Comparison of ENCODE assay signal across 8 mouse cellular contexts in the genomic region with DNA sequence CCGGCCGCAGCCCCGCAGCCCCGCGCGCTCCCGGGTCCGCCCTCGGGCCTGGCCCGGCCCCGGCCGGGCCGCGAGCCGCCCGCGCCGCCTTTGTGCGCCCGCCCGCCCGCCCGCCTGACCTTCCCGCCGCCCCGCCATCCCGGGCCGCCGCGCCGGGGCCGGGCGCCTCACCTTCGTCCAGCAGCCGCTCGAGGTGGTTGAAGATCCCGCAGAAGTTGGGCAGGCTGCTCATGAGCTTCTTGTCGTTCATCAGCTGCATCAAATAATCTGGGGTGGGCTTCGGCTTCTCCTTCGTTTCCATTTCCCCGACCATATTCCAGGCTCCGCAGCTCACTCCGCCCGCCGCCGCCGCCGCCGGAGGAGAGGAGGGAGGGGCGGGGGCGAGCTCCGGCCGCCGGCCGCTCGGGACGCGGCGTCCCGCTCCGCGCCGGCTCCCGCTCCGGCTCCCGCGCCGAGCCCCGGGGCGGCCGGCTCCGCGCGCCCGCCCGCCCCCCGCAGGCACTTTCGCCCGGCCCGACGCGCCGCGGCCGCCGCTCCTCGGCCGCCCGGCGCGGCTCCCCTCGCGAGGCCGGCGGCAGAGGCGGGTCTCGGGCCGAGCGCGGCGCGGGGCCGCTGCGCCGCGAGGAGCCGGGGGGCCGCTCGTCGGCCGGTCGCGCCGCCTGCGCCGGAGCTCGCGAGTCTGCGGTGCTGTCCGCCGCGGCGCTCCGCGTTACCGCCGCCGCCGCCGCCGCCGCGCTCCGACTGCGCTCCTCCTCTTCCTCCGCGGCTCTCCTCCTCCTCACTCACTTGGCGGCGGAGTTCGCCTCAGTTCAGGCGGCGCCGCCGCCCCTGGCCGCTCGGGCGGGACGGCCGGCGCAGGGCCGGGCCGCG. TPM values are rescaled to one million over a fixed set of nuclear protein-coding genes. Genes with fewer than 3 reads are reported as not detected.
DNase-seq lines count a peak whose midpoint lies in the region; ATAC-seq and TF ChIP-seq lines count a peak whose summit lies in the region.

No protein-coding gene starts in this region.

- H3K27me3 ChIP-seq in intestine, embryonic 15.5 days (replicated peaks): no peaks in the 10 kb centered on the region
- H3K27me3 ChIP-seq in limb, embryonic 11.5 days (ENCODE audit: control insufficient read depth, insufficient read depth, low read length): no peaks in the 10 kb centered on the region
- no peaks in the 10 kb centered on the region for H3K27me3 ChIP-seq in midbrain, embryonic 11.5 days (ENCODE audit: control insufficient read depth, insufficient read depth, low read length)
- no peaks in the 10 kb centered on the region for H3K27me3 ChIP-seq in spleen, adult 2 months (ENCODE audit: control insufficient read depth, insufficient read depth, low read length)

- WGBS in intestine, embryonic 15.5 days: under 1% methylated on average over 95 of the region's 153 CpGs
- WGBS in limb, embryonic 11.5 days: under 1% methylated on average over 105 of the region's 153 CpGs
- under 1% methylated on average over 87 of the region's 153 CpGs for WGBS in midbrain, embryonic 11.5 days
- WGBS in spleen, adult 2 months: 14% methylated on average over 135 of the region's 153 CpGs

- H3K36me3 ChIP-seq in intestine, embryonic 15.5 days: no peaks in the 10 kb centered on the region
- no peaks in the 10 kb centered on the region for H3K36me3 ChIP-seq in limb, embryonic 11.5 days (ENCODE audit: control insufficient read depth, insufficient read depth, low read length)
- H3K36me3 ChIP-seq in midbrain, embryonic 11.5 days (ENCODE audit: control insufficient read depth, insufficient read depth, low read length): no peaks in the 10 kb centered on the region
- H3K36me3 ChIP-seq in spleen, adult 2 months (ENCODE audit: control insufficient read depth, insufficient read depth, low read length): no peaks in the 10 kb centered on the region

- peak; percentile 71 for DNase-seq in ovary, adult 18-20 months (ENCODE audit: low spot score)
- no peak for DNase-seq in ovary, postnatal 10 days (ENCODE audit: low spot score)
- peak; percentile 86 for DNase-seq in embryo, embryonic 10 days (ENCODE audit: low spot score)
- peak; percentile 49 to 79 for DNase-seq in gastrocnemius, postnatal 4 days (ENCODE audit: low spot score in 2 of 2)
- DNase-seq in limb, embryonic 11.5 days (ENCODE audit: low spot score): peak; percentile 68
- peak; percentile 94 for DNase-seq in midbrain, embryonic 11.5 days (ENCODE audit: low spot score, missing footprints)
- DNase-seq in spleen, adult 2 months (ENCODE audit: low read depth in 1 of 2, low spot score in 2 of 2): peak in 1 of 2 experiments; percentile 71

- H3K4me1 ChIP-seq in intestine, embryonic 15.5 days (replicated peaks): no peaks in the 10 kb centered on the region
- peaks cover 4% of the 10 kb centered on the region; the same call in 1 of the 2 replicates for H3K4me1 ChIP-seq in limb, embryonic 11.5 days (ENCODE audit: control insufficient read depth, insufficient read depth, low read length)
- peaks cover 20% of the 10 kb centered on the region for H3K4me1 ChIP-seq in midbrain, embryonic 11.5 days (ENCODE audit: control insufficient read depth, insufficient read depth, low read length)
- H3K4me1 ChIP-seq in spleen, adult 2 months (ENCODE audit: control insufficient read depth, insufficient read depth, insufficient read length): no peaks in the 10 kb centered on the region; the same call in 1 of the 2 replicates

- H3K4me2 ChIP-seq in intestine, embryonic 15.5 days (replicated peaks): peak overlapping the region; percentile 67
- H3K4me2 ChIP-seq in limb, embryonic 11.5 days (ENCODE audit: low read depth, severe bottlenecking): peak overlapping the region; percentile 40
- H3K4me2 ChIP-seq in midbrain, embryonic 11.5 days: peak overlapping the region; percentile 68

- TF ChIP-seq CTCF in spleen, adult 2 months (IDR thresholded peaks at IDR 0.05; ENCODE audit: extremely low read depth, insufficient read depth, insufficient read length, insufficient replicate concordance): no peak

- H3K9ac ChIP-seq in intestine, embryonic 15.5 days: peak overlapping the region; percentile 81
- peak overlapping the region; percentile 99 for H3K9ac ChIP-seq in limb, embryonic 11.5 days (ENCODE audit: low read length)
- peak overlapping the region; percentile 100 for H3K9ac ChIP-seq in midbrain, embryonic 11.5 days (ENCODE audit: low read length)

- H3K9me3 ChIP-seq in intestine, embryonic 15.5 days: no peaks in the 10 kb centered on the region
- no peaks in the 10 kb centered on the region for H3K9me3 ChIP-seq in limb, embryonic 11.5 days (ENCODE audit: control insufficient read depth, low read length)
- H3K9me3 ChIP-seq in midbrain, embryonic 11.5 days (ENCODE audit: control insufficient read depth, low read length): no peaks in the 10 kb centered on the region

- H3K4me3 ChIP-seq in intestine, embryonic 15.5 days (replicated peaks): peak overlapping the region; percentile 68
- peak overlapping the region; percentile 91 for H3K4me3 ChIP-seq in limb, embryonic 11.5 days (ENCODE audit: low read depth, low read length)
- peak overlapping the region; percentile 99 for H3K4me3 ChIP-seq in midbrain, embryonic 11.5 days (ENCODE audit: low read depth, low read length)
- peak overlapping the region; percentile 98 for H3K4me3 ChIP-seq in spleen, adult 2 months (ENCODE audit: extremely low read depth, insufficient read depth, insufficient read length)

- peak; percentile 43 for TF ChIP-seq POLR2A in spleen, adult 2 months (IDR thresholded peaks at IDR 0.05; ENCODE audit: low read depth, low read length)

- peak overlapping the region; percentile 95 for H3K27ac ChIP-seq in intestine, embryonic 15.5 days
- peak overlapping the region; percentile 99 for H3K27ac ChIP-seq in limb, embryonic 11.5 days (replicated peaks; ENCODE audit: low read depth, low read length)
- peak overlapping the region; percentile 99 for H3K27ac ChIP-seq in midbrain, embryonic 11.5 days (ENCODE audit: low read depth, low read length)
- H3K27ac ChIP-seq in spleen, adult 2 months (ENCODE audit: insufficient read depth, low read length): peak overlapping the region; percentile 98

- ATAC-seq in intestine, embryonic 15.5 days: peak; percentile 78
- ATAC-seq in limb, embryonic 11.5 days (ENCODE audit: insufficient number of reproducible peaks, low FRiP score, low TSS enrichment, low read depth): no peak
- ATAC-seq in midbrain, embryonic 11.5 days (ENCODE audit: low FRiP score): peak; percentile 73

RNA-seq across cellular contexts. Expression of a gene that starts 0.9 kb away (rescaled TPM):
- total RNA-seq in gastrocnemius, postnatal 4 days (2021): 100 to 1,000 TPM; 316 to 362 TPM
- polyA plus RNA-seq in intestine, embryonic 15.5 days (2015; fragmentation: Nextera tagmentation; extraction: Ambion mirVana): 12.6 and 13.0 TPM in 2 replicates
- 35.7 and 39.2 TPM in 2 replicates for polyA plus RNA-seq in limb, embryonic 11.5 days (2014; fragmentation: Nextera tagmentation; extraction: Ambion mirVana)
- 63.2 and 73.7 TPM in 2 replicates for polyA plus RNA-seq in midbrain, embryonic 11.5 days (2014; fragmentation: Nextera tagmentation; extraction: Ambion mirVana)
- 76.0 and 97.9 TPM in 2 replicates for polyA plus RNA-seq in spleen, adult 2 months (2012; rRNA removed)
